Mouse (Mus musculus) lung, postnatal 0 days (tissue): ENCODE measurements around the gene Psap.

Experiments
- CTCF ChIP-seq: IDR thresholded peaks from 2 replicates; pipeline ENCODE4 v1.5.1; 2016; ENCODE audit warnings: antibody characterized with exemption, mild to moderate bottlenecking
- EP300 ChIP-seq: IDR thresholded peaks from 2 replicates; pipeline ENCODE4 v1.6.1; 2016; ENCODE audit warnings: antibody characterized with exemption, mild to moderate bottlenecking, control low read depth

GRCm38 (mm10) chr10:60280353-60280752 is 2.9 kb downstream of the Psap start:
- TF ChIP-seq EP300 (no peak), CTCF (no peak)
